Mouse (Mus musculus) kidney, adult 2 months (tissue): ENCODE measurements around the gene Nid1.
"Not testable (repeated sequence)": the region's sequence is repeated elsewhere in the genome, so short reads cannot be mapped to it uniquely, and the experiment has no call there.

Source experiments
- CTCF ChIP-seq: fragments of 200-500 bp; conservative IDR thresholded peaks from 2 replicates; pipeline ENCODE4 v1.5.1; 2011; ENCODE audit warnings: low read depth, mild to moderate bottlenecking, control low read depth, low read length, moderate library complexity, mixed read lengths; ENCODE audit not compliant: insufficient read depth, insufficient read length
- POLR2A ChIP-seq: fragments of 200-500 bp; IDR thresholded peaks from one replicate; pipeline ENCODE4 v1.6.1; 2011; ENCODE audit warnings: low read depth, low read length, control low read depth

DNA sequence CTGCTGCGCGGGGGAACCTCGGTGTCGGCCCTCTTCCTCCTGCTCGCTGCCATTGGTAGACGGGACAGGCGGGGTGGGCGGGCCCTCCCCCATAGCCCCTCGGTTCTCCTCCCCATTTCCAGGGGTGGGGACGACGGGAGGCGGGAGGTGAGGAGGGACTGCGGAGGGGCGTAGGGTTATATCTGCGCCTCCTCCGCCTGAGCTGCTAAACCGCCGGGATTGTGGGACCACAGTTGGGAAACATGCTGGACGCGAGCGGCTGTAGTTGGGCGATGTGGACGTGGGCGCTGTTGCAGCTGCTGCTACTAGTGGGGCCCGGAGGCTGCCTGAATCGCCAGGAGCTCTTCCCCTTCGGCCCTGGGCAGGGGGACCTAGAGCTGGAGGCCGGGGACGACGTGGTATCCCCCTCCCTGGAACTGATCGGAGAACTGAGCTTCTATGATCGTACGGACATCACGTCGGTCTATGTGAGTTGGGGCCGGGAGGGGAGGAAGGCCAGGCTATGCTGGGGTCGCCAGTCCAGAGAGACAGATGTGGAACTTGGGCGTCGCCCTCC is at the start of gene Nid1:
- TF ChIP-seq POLR2A, CTCF: not testable (repeated sequence)
